Mouse (Mus musculus) CD4-positive helper T cell, adult 2 months (primary cell): ENCODE measurements around the gene Rxfp2.
A peak's percentile ranks its signal among the peaks of the same experiment; 100 is the strongest.

Experiments
- DNase-seq: peaks from one replicate; pipeline ENCODE4 v3.0.0-alpha.2; 2012; ENCODE audit warnings: low read depth, missing footprints, low spot score

The Rxfp2 gene

DNA sequence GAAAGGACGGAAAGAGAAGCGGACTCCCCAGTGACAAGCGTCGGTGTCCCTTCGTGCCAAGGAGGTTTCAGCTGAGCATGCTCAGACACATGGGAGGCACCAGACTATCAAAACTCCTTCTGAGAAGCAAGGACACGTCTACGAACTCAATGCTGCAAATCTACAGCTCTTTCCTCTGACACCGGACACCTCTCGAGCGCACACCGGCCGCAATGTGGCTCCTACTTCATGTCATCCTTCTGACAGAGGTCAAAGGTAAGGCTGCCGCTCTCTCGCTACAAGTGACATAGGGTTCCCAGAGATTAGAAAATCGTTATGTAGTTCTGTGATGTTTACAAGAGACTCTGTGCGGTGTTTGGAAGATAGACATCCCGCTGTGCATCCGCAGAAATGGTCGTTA is at the start of gene Rxfp2:
Gene Rxfp2 (plus strand): TSS at position 20 of the 400 bp plus-strand sequence.
- no peak for DNase-seq

DNA sequence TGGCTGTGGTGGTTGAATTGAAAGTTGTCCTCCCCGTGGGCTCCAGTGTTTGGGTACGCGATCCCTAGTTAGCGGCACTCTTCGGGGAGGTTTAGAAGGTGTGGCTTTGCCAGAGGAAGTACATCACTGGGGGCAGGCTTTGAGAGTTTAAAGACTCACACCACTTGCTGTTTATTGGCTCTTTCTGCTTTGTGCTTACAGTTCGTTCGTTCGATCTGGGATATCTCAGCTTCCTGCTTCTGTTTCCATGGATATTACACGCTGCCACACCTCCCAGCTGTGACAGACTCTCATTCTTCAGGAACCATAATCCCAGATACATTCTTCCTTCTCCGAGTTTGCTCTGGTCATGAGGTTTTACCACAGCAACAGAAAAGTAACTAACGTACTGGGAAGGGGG is 48.2 kb upstream of the Rxfp2 start:
- no peak for DNase-seq

DNA sequence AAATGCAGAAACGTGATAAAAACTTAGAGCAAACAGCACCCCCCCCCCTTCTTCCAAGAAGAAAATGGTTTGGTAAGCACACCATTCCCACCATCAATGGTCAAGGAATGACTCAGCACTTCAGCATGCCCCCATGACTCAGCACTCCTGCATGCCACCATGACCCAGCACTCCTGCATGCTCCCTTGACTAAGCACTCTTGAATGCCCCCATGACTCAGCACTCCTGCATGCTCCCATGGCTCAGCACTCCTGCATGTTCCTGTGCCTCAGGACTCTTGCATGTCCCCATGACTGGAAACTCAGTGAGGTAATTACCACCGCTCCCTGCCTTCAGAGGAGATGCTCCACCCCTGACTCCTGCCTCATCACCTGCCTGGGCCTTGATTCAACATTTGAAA is 41.4 kb upstream of the Rxfp2 start:
- no peak for DNase-seq

DNA sequence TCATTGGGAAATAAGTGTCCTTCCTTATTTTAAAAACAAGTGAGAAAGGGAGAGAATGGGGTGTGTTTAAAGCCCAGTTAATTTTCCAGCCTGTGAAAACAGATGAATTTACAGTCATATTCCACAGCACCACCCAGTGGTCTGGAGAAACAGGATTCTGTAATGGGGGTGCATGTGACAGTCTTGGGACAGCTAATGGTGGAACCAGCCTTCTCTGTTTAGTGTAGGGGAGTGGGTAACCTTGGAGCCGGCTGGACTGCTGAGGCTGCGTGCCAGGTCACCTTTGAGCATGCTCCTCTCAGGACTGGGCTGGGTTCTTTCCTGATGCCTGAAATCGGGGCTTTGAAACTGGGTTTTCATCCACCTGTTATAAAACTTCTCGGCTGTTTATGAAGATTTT is 34.9 kb upstream of the Rxfp2 start:
- DNase-seq: no peak

DNA sequence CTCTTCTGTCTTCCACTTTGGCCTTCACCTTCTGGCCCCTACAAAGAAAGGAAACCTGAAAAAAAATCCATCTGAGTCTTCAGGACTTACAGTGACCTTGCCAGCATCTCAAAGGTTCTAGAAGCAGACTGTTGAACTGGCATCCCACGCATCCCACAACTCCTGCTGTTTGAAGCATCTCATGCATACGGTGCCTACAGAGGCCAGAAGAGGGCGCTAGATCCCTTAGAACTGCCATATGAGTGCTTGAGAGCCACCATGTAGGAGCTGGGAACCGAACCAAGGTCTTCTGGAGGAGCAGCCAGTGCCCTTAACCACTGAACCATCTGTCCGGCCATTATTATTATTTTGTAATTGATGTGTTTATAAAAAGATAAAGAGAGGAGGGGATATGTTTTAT is 23.9 kb upstream of the Rxfp2 start:
- DNase-seq: no peak

DNA sequence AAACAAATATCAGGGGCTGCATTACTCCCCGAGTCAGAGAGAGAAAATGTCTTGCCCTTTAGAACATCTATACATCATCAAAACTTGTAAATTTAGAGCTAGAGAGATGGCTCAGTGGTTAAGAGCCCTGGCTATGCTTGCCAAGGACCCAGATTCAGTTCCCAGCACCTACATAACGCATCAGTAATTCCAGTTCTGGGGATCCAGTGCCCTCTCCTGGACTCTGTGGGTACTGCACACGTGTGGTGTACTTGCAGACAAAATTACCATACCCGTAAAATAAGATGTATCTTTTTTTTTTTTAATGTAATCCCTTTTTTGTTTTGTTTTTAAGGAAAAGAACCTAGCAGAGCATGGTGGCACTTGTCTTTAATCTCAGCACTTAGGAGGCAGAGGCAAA is 21.9 kb upstream of the Rxfp2 start:
- DNase-seq: no peak

DNA sequence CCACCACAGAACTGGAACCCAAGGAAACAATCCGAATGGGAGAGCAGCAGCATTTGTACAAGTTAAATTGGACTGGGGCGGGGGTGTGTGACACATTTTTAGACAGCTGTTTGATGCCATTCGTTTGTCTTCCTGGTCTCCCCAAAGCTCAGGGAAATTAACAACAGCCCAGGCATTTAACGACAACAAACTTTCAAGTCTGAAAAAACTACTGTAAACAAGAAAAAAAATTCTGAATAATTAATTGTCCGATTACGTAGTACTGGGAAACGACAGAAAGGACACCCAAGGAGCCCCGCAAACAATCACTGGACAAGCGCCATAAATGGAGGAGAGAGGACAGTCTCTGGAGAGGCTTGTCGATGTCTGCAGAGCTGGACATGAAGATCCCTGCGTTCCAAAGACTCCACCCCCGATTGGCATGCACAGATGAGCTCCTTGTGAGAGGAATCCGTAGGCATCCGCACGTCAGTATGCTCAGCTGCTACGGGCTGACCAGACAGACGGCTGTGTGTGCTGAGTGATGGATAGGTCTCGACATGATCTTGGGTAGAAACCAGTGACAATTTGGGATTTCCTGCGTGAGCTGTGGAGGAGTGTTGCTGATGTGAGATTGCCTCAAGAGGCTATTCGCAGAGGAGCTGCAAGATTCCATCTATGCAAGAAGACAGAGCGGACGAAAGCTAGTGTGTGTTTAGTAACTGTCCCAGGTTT is 21.0 kb upstream of the Rxfp2 start:
- no peak for DNase-seq

DNA sequence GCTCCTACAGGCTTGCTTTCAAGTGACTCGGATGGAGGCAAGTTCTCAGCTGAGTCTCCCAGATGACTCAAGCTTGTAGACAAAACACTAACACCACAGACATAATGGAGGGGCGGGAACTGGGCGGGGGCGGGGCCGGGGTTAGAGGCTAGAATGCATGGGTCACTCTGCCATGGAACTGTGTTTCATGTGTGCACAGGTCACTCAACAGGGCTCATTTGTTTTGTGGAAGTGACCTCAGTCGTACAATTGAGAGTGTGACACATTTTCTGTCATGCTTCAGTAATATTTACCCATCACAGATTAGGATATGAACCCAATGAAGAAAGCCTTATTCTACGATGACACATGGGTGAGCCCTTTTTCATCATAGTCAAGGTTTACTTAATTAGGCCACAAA is 20.2 kb upstream of the Rxfp2 start:
- DNase-seq: no peak

DNA sequence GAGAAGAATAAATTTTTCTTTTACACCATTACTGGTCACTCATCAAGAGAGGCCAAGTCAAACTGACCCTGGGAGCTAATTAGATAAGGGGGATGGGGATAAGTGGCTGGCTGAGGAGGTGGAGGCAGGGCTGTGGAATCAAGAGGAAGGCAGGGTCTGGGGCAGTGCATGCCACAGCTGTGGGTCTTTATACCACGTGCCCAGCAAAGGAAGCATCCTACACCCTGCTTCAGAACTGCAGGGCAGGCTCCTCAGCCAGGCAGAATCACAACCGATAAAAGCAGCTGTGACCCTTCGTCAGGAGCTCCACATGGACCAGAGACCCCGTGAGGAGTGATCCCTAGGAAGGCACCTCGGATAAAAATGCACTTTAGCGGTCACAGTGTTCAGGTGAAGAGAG is 13.1 kb upstream of the Rxfp2 start:
- no peak for DNase-seq

DNA sequence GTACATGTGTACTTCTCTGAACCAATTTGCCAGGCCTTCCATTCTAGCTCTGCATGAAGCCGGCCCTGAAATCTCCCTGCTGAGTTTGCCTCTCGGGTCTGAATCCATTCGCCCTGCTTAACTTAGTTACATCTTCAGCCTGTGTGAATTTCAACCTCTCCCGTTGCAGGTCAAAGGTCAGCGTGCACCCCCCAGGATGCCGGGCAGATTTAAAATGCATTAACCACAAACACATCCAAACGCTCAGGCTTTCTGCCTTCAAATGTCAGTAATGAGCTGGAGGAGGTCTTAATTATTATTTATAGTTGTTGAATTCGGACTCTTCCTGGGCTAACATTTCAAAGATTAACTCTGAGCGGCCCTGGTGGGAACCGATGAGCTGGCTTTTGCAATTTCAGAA is 1.6 kb upstream of the Rxfp2 start:
- no peak for DNase-seq

DNA sequence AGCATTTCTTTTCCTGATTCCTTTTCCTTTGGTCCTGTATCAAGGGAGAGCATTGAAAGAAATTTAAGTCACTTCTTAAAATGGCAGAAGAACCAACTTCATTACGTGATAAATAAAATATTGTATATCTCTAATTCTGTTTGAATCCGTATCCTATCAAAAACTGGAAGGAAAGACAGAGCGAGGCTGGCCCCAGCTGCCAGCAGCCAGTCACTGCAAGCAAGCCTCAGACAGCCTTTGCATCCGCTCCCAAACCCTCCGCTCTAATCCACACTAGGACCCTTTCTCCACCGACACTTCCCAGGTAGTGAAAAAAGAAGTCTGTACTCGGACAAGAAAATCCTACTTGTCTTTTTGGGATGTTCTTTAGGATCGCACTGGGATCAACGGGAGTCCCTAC is 803 bp upstream of the Rxfp2 start:
- no peak for DNase-seq

DNA sequence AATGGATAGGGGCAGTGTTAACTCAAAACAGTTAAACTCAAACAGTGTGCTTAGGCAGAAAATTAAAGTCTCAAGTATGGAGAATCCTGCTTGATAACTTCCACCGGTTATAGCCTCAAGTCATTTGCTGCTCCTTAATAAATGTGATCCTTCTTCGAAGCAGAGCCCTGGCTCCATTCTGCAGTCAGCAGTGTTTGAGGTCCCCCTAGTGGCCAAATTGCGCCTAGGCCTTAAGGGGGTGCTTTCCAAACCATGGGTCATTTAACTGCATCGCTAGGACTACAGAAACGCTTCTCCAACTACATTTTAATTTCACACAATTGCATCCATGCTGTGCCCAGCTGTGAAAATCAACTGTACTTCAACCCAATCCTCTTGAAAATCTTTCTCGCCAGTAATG is 2.4 kb downstream of the Rxfp2 start:
- DNase-seq: peak; percentile 11

DNA sequence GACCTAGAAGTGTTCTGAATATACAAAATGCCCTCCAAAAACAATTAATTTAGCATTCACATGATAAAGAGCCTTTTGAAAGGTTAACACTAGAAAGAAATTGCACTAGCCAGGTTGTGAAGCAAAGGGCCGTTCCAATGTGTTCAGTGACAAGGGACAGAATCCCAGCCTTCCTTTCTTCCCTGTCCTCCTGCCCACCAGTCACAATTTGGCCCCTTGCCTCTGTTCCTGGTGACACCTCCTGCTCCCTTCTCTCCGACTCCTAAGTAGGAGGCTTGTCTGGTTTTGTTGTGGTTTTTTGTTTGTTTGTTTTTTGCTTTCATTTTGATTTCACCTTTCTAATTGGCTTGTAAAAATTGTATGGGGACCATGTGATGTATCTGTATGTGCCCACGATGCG is 3.3 kb downstream of the Rxfp2 start:
- no peak for DNase-seq

DNA sequence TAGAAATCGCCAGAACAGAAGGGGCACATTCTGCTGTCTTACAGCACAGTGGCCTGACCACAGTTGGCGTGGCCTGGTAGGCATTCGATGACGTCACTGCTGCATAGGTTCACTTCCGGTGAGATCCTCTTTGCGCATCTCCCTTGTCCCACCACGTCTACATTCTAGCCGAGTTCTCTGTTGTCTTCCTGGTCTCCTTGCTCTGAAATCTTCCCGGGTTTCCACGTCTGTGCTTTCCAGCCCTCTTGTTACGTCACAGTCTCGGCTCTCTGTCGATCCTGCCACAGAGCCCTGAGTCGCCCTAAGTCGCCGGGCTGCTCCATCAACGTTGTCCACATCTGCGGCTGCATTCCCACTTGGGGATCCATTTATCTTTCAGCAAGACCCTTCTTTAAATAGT is 4.1 kb downstream of the Rxfp2 start:
- no peak for DNase-seq

DNA sequence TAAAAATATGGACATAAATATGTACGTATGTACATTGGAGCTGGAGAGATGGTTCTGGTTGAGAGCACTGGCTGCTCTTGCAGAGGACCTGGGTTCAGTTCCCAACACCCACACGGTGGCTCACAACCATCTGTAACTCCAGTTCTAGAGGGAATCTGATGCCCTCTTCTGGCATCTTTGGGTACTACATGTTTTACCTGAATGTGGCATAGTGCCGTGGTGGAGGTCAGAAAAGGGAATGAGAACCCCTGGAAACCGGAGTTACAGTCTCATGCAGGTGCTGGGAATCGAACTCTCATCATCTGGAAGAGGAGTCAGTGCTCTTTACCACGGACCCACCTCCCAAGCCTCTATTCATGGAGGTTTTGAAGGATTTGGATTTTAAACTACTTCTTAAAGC is 5.0 kb downstream of the Rxfp2 start:
- DNase-seq: no peak

DNA sequence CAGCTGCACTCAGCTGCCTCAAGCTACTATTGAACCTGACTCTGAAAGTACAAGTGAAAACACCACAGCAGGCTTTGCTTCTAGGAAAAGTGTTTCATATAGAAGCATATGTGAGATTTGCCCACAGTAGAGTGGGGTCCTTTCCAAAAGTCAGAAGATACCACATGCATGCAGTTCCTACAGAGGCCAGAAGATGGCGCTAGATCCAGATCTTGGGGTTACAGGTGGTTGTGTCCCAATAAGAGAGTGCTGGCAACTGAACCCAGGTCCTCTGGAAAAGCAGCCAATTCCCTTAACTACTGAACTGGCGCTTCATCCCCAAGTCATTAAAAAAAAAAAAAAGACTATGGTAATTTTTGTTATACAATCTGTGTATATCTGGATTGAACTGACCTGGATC is 5.7 kb downstream of the Rxfp2 start:
- DNase-seq: no peak

DNA sequence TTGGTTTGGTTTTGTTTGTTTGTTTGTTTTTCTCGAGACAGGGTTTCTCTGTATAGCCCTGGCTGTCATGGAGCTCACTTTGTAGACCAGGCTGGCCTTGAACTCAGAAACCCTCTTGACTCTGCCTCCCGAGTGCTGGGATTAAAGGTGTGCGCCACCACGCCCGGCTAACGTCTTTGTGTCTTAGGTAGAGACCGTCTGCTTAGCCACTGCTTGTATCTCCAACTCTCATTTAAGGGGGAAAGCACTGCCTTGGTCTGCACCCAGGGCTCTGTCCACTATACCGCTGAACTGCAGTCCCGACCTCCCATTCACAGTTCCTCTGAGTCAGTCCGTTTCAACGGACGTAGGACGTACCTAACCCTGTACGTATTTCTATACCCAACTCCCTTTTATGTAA is 6.4 kb downstream of the Rxfp2 start:
- no peak for DNase-seq

DNA sequence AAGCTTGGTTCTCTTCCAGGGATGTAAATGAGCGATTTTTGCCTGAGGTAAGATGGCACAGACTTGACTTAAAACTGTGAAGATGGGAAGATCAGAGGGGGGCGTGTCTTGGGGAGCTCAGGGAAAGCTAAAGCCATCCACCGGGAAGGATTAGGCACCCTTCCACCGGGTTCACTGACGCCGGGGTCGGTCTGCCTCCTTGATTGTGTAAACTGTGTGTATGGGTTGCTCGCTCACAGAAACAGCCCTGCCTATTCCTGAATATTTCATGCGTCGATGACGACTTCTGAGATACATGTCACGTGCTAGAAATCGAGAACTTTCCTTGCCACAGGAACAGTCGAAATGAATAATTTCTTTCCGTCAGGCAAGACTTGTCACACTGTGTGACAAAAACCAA is 6.9 kb downstream of the Rxfp2 start:
- no peak for DNase-seq

DNA sequence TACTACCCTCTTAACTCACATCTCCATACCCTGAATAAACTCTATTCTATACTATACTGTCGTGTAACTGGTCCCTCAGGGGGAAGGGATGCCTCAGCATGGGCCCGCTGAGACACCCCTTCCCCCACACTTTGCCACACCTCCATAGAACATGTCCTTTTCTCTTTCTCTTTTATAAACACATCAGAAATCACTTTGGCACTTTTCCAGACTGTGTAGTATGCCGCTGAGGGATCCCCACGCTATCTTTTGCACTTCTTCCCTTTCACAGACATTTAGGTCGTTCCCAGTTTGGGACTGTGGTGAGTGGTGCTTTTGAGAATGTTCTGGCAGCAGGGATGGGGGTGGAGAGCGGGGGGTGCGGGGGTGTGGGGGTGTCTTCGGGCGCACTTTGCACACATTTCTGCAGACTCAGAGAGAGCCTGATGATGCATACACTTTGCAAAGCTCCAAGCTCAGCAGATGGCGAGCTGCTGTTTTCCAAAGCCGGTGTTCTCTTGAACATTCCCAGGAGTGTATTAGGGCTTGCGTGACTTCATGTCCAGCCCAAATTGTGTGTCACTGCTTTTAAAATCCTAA is 8.1 kb downstream of the Rxfp2 start:
- no peak for DNase-seq

DNA sequence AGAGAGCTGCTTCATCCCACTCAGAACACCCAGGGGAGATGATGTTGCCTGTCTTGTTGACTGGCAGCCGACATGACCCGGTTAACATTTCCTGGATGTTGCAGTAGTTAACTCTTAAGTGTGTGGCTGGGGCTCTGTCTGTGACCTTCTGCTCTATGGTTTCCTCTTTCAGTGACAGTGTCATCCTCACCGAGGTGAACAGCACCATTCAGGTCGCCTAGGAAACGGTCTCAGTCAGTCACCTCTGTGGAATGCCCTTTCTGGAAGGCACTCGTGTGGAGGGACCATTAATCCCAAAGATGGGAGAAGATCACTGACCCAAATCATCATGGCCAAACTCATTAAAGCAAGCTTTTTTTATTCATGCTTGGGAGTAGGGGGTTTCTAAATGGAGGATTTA is 12.7 kb downstream of the Rxfp2 start:
- no peak for DNase-seq

DNA sequence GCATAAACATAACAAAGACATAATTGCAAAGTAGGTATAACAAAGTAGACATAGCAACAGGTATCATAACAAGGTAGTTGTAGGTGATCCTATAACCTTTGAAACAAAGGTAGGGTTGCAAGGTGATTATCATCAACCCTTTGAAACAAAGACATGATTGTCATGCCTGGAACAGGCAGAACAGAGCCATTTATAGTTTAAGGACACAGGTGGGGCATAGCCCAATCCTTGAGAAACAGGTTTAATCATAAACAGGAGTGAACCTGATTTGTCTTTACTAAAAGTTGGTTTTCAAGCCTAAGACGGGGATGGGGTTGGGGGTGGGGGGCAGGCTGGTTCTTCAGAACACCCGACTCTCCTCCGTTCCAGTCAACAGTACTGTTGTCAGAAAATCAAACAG is 13.2 kb downstream of the Rxfp2 start:
- no peak for DNase-seq

DNA sequence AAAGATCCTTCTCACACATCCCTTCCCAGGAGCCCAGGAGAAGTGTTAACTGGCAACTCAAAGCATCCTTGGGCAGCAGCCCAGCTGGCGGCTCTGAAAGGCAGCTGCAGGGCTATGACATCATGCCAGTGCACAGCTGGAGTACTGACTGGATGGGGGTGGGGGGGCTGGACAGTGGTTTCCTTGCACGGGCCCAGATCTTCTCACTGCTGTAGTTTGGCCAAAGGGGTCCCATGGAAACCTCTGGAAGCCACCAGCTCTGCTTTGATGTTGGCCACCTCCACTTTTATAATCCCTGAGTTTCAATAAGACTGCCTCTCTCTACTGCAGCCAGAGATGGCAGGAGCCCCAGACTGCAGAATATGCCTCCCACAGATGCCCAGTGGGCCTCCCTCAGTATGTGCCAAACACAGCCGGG is 13.6 kb downstream of the Rxfp2 start:
- no peak for DNase-seq

DNA sequence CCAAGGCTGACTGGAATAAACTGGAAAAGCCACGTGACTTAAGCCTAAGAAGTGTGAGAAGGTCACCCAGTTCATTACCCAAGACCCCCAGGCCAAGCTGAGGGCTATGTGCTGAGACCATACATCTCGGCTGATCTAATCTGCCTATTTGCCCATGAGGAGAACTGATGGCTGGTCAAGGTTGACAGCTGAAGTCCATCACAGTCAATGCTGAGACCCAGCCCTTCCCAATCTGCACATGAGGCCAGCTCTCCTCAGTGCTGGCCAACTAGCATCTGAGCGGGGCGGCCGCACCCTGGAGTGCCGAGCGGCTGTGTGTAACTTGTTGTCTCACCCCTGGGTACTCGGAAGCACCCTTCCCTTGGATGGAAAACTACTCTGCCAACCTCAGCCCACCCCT is 17.8 kb downstream of the Rxfp2 start:
- DNase-seq: no peak

DNA sequence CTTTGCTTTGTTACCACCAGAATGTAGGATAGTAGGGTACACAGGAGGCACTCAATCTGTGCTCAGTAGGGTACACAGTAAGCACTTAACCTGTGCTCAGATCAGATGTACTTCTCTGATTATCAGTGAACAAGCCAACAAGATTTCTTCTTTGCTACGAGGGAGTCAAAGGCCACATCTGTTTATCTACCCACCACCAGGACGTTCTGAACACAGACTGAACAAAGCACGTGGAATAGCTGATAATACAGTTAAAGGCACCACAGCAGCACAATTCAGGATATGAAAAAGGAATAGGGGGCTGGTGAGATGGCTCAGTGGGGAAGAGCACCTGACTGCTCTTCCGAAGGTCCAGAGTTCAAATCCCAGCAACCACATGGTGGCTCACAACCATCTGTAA is 18.4 kb downstream of the Rxfp2 start:
- no peak for DNase-seq
